Mouse (Mus musculus) stomach, postnatal 0 days (tissue): ENCODE measurements around the gene Galm. TPM values are rescaled to one million over a fixed set of nuclear protein-coding genes. Genes with fewer than 3 reads are reported as not detected.

Source experiments
- ATAC-seq: fragments of 200-750 bp; cut with Nextera tagmentation; 2 replicates; pipeline ENCODE4 v1.8.0; 2017; ENCODE audit not compliant: low FRiP score, low TSS enrichment
- DNase-seq: peaks from one replicate; pipeline ENCODE4 v3.0.0-alpha.2; 2016; ENCODE audit warnings: low spot score
- H3K27ac ChIP-seq: fragments of 300-500 bp; sonication (generic); replicated peaks from 2 replicates; pipeline ENCODE4 v1.5.1; 2014; ENCODE audit warnings: mild to moderate bottlenecking, control low read depth
- H3K27me3 ChIP-seq: fragments of 300-500 bp; sonication (generic); 2 replicates; pipeline ENCODE4 v1.6.1; 2014; ENCODE audit warnings: low read length; ENCODE audit not compliant: control insufficient read depth, insufficient read depth
- H3K36me3 ChIP-seq: fragments of 300-500 bp; sonication (generic); 2 replicates; pipeline ENCODE4 v1.6.1; 2014; ENCODE audit warnings: low read length, mixed read lengths; ENCODE audit not compliant: control insufficient read depth, insufficient read depth
- H3K4me1 ChIP-seq: fragments of 300-500 bp; sonication (generic); replicated peaks from 2 replicates; pipeline ENCODE4 v1.6.1; 2014; ENCODE audit warnings: antibody characterized with exemption; ENCODE audit not compliant: control insufficient read depth, insufficient read depth
- H3K4me2 ChIP-seq: fragments of 300-500 bp; sonication (generic); replicated peaks from 2 replicates; pipeline ENCODE4 v1.6.1; 2014; ENCODE audit warnings: low read depth, mild to moderate bottlenecking, control low read depth, moderate library complexity
- H3K4me3 ChIP-seq: fragments of 300-500 bp; sonication (generic); 2 replicates; pipeline ENCODE4 v1.5.1; 2014; ENCODE audit warnings: low read depth, low read length, control low read depth
- H3K9ac ChIP-seq: fragments of 300-500 bp; sonication (generic); 2 replicates; pipeline ENCODE4 v1.6.1; 2014; ENCODE audit warnings: mild to moderate bottlenecking, low read length, control low read depth, mixed read lengths
- H3K9me3 ChIP-seq: fragments of 300-500 bp; sonication (generic); 2 replicates; pipeline ENCODE4 v1.6.1; 2016; ENCODE audit warnings: low read length; ENCODE audit not compliant: control insufficient read depth
- CTCF ChIP-seq: IDR thresholded peaks from 2 replicates; pipeline ENCODE4 v1.5.1; 2016; ENCODE audit warnings: antibody characterized with exemption, low read depth, mild to moderate bottlenecking, moderate library complexity
- EP300 ChIP-seq: optimal IDR thresholded peaks from 2 replicates; pipeline ENCODE3; 2016; ENCODE audit warnings: antibody characterized with exemption
- WGBS: fragments of 180-500 bp; shearing (Covaris S2); extraction: QIAGEN DNeasy Blood & Tissue Kit; methylation state at CpG from one replicate; pipeline ENCODE4 v1.1.7; 2014; 5-methylcytosine and 5-hydroxymethylcytosine counted together
- polyA plus RNA-seq: library from polyadenylated mRNA; unstranded; fragments of >200 nt; fragmentation: Nextera tagmentation; extraction: Ambion mirVana; gene quantifications from 2 replicates; pipeline ENCODE4 v1.2.1, GENCODE M21; 2015

Gene Galm
- polyA plus RNA-seq, 1 experiment from 2014 or later, result 31.6 TPM

DNA sequence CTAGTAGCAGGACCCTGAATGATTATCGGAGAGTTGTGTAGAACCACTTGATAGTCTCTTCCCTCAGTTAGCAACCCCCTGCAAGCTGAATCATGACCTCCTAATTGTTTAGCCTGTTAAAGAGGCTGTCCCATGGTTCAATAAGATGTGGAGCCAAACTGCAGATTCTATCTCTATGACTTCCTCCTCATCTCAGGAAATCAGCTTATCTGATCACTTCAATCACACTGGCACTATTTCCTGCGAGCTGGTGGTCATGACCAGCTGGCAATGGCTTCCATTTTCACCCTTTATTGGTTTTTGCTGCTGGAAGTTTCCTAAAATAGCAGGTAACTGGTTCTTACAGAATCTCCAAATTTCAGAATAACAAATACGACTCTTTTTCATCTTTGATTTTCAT, 18.5 kb downstream of the Galm start:
- H3K9ac ChIP-seq, result no peak overlapping the region
- TF ChIP-seq EP300, result no peak
- no peak for TF ChIP-seq CTCF
- no peaks in the 10 kb centered on the region for H3K27me3 ChIP-seq
- H3K4me1 ChIP-seq, result 0 out of 2 replicates have a peak, but pooled peaks cover 4% of the 10 kb centered on the region
- ATAC-seq (no peak), DNase-seq (no peak)
- 82% methylated on average over 3 of the region's 3 CpGs for WGBS
- H3K9me3 ChIP-seq, result no peaks in the 10 kb centered on the region
- no peak overlapping the region for H3K4me2 ChIP-seq
- no peaks in the 10 kb centered on the region for H3K36me3 ChIP-seq
- H3K27ac ChIP-seq, result no peak overlapping the region
- H3K4me3 ChIP-seq, result no peak overlapping the region

DNA sequence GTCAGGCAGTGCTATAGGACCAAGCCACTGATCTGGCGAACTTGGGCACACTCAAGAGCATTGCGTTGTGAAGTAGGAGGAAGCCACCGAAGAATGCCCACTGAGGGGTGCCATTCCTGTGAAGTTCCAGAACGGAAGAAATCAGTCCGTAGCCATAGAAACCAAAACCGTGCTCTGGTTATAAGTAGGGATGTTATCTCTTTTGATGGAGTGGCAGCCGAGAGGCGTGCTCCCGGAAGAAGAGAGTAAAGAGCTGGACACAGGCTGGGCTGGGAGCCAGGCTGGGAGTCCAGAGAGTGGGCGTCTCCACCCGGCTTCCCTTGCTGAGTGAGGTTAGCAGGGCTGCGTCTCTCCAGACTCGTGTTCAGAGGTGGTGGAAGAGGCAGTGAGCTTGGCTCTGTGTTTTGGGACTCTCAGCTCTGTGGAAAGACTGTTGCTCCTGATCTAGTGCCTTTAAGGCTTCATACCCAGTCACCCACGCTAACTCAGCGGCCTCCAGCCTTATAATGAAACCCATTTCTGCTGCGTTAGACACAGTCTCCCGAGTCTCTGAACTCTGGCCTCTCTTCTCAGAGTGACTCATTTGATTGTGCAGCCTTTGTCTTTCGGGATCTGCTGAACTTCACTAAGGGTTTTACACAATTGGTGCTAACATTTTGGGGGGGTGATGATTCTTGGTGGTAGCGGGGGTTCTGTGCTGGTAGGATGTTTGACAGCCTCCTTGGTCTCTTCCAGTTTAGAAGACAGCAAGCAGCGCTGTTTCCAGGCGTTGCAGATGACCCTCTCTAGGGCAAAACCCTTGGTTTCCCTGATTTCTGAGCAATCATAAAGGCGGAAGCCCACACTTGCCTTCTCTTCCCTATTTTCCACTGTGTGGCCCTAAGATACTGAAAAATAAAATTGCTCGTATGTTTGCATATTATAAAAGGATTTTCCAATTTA, 21.1 kb downstream of the Galm start:
- Histone ChIP-seq H3K9ac (0 out of 2 replicates have a peak overlapping the region, but pooled peaks have one; percentile 23), H3K27ac (peak overlapping the region; percentile 69), H3K27me3 (no peaks in the 10 kb centered on the region), H3K36me3 (no peaks in the 10 kb centered on the region), H3K9me3 (no peaks in the 10 kb centered on the region), H3K4me3 (peak overlapping the region; percentile 12; the same call in 1 of the 2 replicates), H3K4me2 (peak overlapping the region; percentile 38; the same call in 1 of the 2 replicates), H3K4me1 (0 out of 2 replicates have a peak, but pooled peaks cover 4% of the 10 kb centered on the region)
- DNase-seq, result peak; percentile 84
- TF ChIP-seq CTCF, result no peak
- no peak for TF ChIP-seq EP300
- WGBS, result 45% methylated on average over 23 of the region's 23 CpGs
- peak; percentile 87 for ATAC-seq

DNA sequence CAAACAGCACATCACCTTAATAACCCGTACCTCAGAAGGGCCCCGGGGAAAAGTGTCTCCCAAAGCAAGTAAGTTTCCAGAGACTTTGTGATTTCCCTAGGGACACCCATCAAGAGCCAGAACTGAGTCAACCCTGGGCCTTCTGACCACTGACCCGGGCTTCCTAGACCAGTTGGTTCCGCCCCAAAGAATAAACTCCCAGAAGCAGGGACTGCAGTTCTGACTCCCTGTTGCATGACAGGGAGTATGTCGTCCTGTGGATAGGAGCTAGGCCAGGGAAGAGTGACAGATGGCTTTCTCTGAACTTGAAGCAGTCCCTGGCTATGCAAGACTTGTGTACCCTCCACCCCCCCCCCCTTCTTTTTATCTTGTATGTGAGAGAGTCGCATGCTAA, 21.7 kb downstream of the Galm start:
- DNase-seq (no peak), ATAC-seq (no peak)
- Histone ChIP-seq H3K27me3 (no peaks in the 10 kb centered on the region), H3K9ac (no peak overlapping the region), H3K4me1 (0 out of 2 replicates have a peak, but pooled peaks cover 4% of the 10 kb centered on the region), H3K27ac (no peak overlapping the region), H3K4me2 (no peak overlapping the region), H3K36me3 (no peaks in the 10 kb centered on the region), H3K9me3 (no peaks in the 10 kb centered on the region), H3K4me3 (no peak overlapping the region)
- TF ChIP-seq EP300, result no peak
- no peak for TF ChIP-seq CTCF
- 82% methylated on average over 6 of the region's 6 CpGs for WGBS

DNA sequence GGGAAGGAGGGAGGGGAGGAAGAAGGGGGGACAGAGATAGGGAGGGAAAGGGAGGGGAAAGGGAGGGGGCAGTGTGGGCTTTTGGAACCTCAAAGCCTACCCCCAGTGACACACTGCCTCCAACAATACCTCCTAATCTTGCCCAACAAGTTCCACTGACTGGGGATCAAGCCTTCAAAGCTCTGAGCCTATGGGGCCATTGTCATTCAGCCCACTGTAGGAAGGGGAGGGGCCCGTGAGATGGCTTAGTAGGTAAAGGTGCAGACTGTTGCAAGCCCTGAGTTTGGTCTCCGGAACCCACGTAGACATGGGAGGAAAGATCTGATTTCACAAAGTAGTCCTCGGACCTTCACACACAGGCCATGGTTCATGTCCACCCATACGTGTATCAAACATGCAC, 24.1 kb downstream of the Galm start:
- no peak overlapping the region for H3K4me2 ChIP-seq
- H3K4me3 ChIP-seq, result no peak overlapping the region
- TF ChIP-seq CTCF (no peak), EP300 (no peak)
- H3K9ac ChIP-seq, result no peak overlapping the region
- peak; percentile 40 for DNase-seq
- whole genome bisulfite sequencing, result 43% methylated on average over 5 of the region's 5 CpGs
- H3K9me3 ChIP-seq, result no peaks in the 10 kb centered on the region
- no peaks in the 10 kb centered on the region for H3K36me3 ChIP-seq
- peak; percentile 72; the same call in 1 of the 2 replicates for ATAC-seq
- H3K27me3 ChIP-seq, result no peaks in the 10 kb centered on the region
- H3K27ac ChIP-seq, result peak overlapping the region; percentile 80
- H3K4me1 ChIP-seq, result 0 out of 2 replicates have a peak, but pooled peaks cover 4% of the 10 kb centered on the region

DNA sequence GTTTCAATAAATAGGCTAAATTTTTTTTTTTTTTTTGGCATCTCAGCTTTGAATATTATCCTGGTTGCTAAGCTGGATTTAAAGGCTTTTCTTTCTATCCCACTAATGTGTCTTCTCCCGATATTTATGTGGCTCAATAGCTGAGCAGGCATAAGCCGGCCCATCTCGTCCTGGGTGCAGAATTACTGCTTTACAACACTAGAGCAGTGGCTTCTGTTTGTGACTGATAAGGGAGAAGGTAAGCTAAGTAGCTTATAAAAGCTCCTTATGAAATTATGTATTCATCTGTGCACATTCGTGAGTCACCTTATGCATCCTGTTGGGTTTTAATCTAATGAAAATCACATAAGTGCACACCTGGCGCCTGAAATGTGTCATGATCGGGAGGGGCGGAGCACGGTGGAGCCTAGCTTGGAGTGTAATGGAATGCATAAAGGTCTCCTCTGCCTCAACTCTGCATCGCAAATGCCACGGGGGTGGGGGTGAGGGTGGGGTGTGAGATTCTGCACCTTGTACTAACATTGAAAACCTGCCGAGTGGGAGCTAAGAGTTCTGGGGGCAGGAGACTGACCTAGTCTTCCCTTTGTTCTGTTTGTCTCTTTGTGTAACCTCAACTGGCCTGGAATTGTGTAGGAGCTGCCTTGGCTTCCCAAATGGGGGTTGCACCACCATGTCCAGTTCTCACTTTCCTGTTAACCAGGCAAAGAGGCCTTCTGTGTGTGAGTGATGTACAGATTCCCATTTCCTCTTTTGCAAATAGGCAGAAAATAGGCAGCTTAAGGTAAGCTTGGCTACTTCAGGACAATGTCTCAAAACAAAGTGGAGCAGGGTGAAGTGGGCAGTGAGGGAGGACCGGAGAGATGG, 25.7 kb downstream of the Galm start:
- H3K4me2 ChIP-seq, result no peak overlapping the region
- H3K27ac ChIP-seq, result no peak overlapping the region
- 51% methylated on average over 12 of the region's 12 CpGs for WGBS
- TF ChIP-seq EP300 (no peak), CTCF (0 out of 2 replicates have a peak, but pooled peaks have one; percentile 4)
- H3K4me1 ChIP-seq, result 0 out of 2 replicates have a peak, but pooled peaks cover 4% of the 10 kb centered on the region
- no peaks in the 10 kb centered on the region for H3K9me3 ChIP-seq
- DNase-seq (peak; percentile 48), ATAC-seq (peak; percentile 54)
- H3K36me3 ChIP-seq, result no peaks in the 10 kb centered on the region
- H3K27me3 ChIP-seq, result no peaks in the 10 kb centered on the region
- H3K4me3 ChIP-seq, result no peak overlapping the region
- H3K9ac ChIP-seq, result no peak overlapping the region
